Mouse (Mus musculus) erythroblast, embryonic 14.5 days (primary cell): ENCODE measurements around the gene Gpn1.
"Not testable (repeated sequence)": the region's sequence is repeated elsewhere in the genome, so short reads cannot be mapped to it uniquely, and the experiment has no call there.

Source experiments
- GATA1 ChIP-seq: IDR thresholded peaks from 2 replicates; pipeline ENCODE4 v1.6.1; 2012; ENCODE audit warnings: low read length, inconsistent platforms, mixed read lengths
- TAL1 ChIP-seq: IDR thresholded peaks from 3 replicates; pipeline ENCODE4 v1.6.1; 2012; ENCODE audit warnings: low read length, inconsistent platforms, mixed read lengths

GRCm38 (mm10) chr5:31527707-31528106, 33.2 kb downstream of the Gpn1 start, which contains the start of gene Supt7l:
- not testable (repeated sequence) for TF ChIP-seq GATA1, TAL1
